Mouse (Mus musculus) midbrain, embryonic 10.5 days (tissue): Measurements from ENCODE around the gene Slc25a30. TPM values are rescaled to one million over a fixed set of nuclear protein-coding genes. Genes with fewer than 3 reads are reported as not detected.
"Not testable (repeated sequence)": the region's sequence is repeated elsewhere in the genome, so short reads cannot be mapped to it uniquely, and the experiment has no call there.

ENCODE experiments used
- DNase-seq: peaks from one replicate; pipeline ENCODE4 v3.0.0-alpha.2; 2017; ENCODE audit warnings: low spot score
- H3K27ac ChIP-seq: fragments of 300-500 bp; sonication (generic); replicated peaks from 2 replicates; pipeline ENCODE4 v1.5.1; 2016; ENCODE audit warnings: mild to moderate bottlenecking
- H3K27me3 ChIP-seq: fragments of 300-500 bp; sonication (generic); 2 replicates; pipeline ENCODE4 v1.6.1; 2016; ENCODE audit warnings: low read depth, mild to moderate bottlenecking; ENCODE audit not compliant: poor library complexity, severe bottlenecking
- H3K36me3 ChIP-seq: fragments of 300-500 bp; sonication (generic); 2 replicates; pipeline ENCODE4 v1.6.1; 2016; ENCODE audit warnings: mild to moderate bottlenecking, moderate library complexity
- H3K4me1 ChIP-seq: fragments of 300-500 bp; sonication (generic); 2 replicates; pipeline ENCODE4 v1.6.1; 2016
- H3K4me3 ChIP-seq: fragments of 300-500 bp; sonication (generic); 2 replicates; pipeline ENCODE4 v1.5.1; 2016; ENCODE audit warnings: mild to moderate bottlenecking, moderate library complexity
- H3K9me3 ChIP-seq: fragments of 300-500 bp; sonication (generic); replicated peaks from 2 replicates; pipeline ENCODE4 v1.6.1; 2016; ENCODE audit warnings: mild to moderate bottlenecking
- WGBS: fragments of 180-500 bp; shearing (Covaris S2); methylation state at CpG from one replicate; pipeline ENCODE4 v1.1.7; 2016; 5-methylcytosine and 5-hydroxymethylcytosine counted together
- polyA plus RNA-seq: library from polyadenylated mRNA; unstranded; fragments of >200 nt; fragmentation: Nextera tagmentation; extraction: Ambion mirVana; gene quantifications from 2 replicates; pipeline ENCODE4 v1.2.1, GENCODE M21; 2016

Slc25a30 gene
- polyA plus RNA-seq = 5.8 and 6.3 TPM in 2 replicates

- H3K27ac ChIP-seq = peak within 1 kb of the TSS; percentile 89
- no peaks in the 10 kb centered on the region for H3K9me3 ChIP-seq
- H3K4me1 ChIP-seq = peaks cover 20% of the 10 kb centered on the region
- WGBS = 8% methylated on average over 51 of the region's 51 CpGs
- H3K4me3 ChIP-seq = peak within 1 kb of the TSS; percentile 70
- DNase-seq = peak; percentile 97
- peaks cover 19% of the 10 kb centered on the region for H3K27me3 ChIP-seq
- peaks cover 2% of the 10 kb centered on the region for H3K36me3 ChIP-seq
Observed at GRCm38 (mm10) chr14:75786868-75787793, at the start of gene Slc25a30. Gene Slc25a30, minus strand, starts transcription at chr14:75787037.

- 97% methylated on average over 3 of the region's 3 CpGs for WGBS
- Histone ChIP-seq H3K4me1 (peaks cover 32% of the 10 kb centered on the region), H3K36me3 (no peaks in the 10 kb centered on the region), H3K27ac (no peak overlapping the region), H3K9me3 (no peaks in the 10 kb centered on the region), H3K4me3 (no peak overlapping the region), H3K27me3 (no peaks in the 10 kb centered on the region)
- DNase-seq = no peak
Observed at GRCm38 (mm10) chr14:75836579-75836978, 49.7 kb upstream of the Slc25a30 start.

GRCm38 (mm10) chr14:75834739-75835381, 48.0 kb upstream of the Slc25a30 start:
- WGBS = under 1% methylated on average over 16 of the region's 16 CpGs
- peaks cover 32% of the 10 kb centered on the region for H3K4me1 ChIP-seq
- no peaks in the 10 kb centered on the region for H3K36me3 ChIP-seq
- H3K4me3 ChIP-seq = peak overlapping the region; percentile 63
- H3K27ac ChIP-seq = peak overlapping the region; percentile 95
- DNase-seq = peak; percentile 74
- no peaks in the 10 kb centered on the region for H3K9me3 ChIP-seq
- no peaks in the 10 kb centered on the region for H3K27me3 ChIP-seq

- H3K9me3 ChIP-seq = no peaks in the 10 kb centered on the region
- no peaks in the 10 kb centered on the region for H3K36me3 ChIP-seq
- peaks cover 34% of the 10 kb centered on the region for H3K4me1 ChIP-seq
- H3K27ac ChIP-seq = peak overlapping the region; percentile 95
- peaks cover under 1% of the 10 kb centered on the region for H3K27me3 ChIP-seq
- under 1% methylated on average over 10 of the region's 10 CpGs for WGBS
- H3K4me3 ChIP-seq = peak overlapping the region; percentile 63
- DNase-seq = peak; percentile 82
Observed at GRCm38 (mm10) chr14:75834251-75834738, 47.5 kb upstream of the Slc25a30 start.

GRCm38 (mm10) chr14:75833546-75834250, 46.9 kb upstream of the Slc25a30 start:
- peaks cover 39% of the 10 kb centered on the region for H3K4me1 ChIP-seq
- no peaks in the 10 kb centered on the region for H3K9me3 ChIP-seq
- DNase-seq = no peak
- H3K27me3 ChIP-seq = peaks cover 7% of the 10 kb centered on the region
- no peaks in the 10 kb centered on the region for H3K36me3 ChIP-seq
- 6% methylated on average over 12 of the region's 12 CpGs for WGBS
- H3K27ac ChIP-seq = peak overlapping the region; percentile 95
- H3K4me3 ChIP-seq = peak overlapping the region; percentile 63

- Histone ChIP-seq H3K27ac (peak overlapping the region; percentile 95), H3K4me3 (peak overlapping the region; percentile 63), H3K4me1 (peaks cover 47% of the 10 kb centered on the region), H3K9me3 (no peaks in the 10 kb centered on the region), H3K27me3 (peaks cover 14% of the 10 kb centered on the region), H3K36me3 (no peaks in the 10 kb centered on the region)
- 29% methylated on average over 4 of the region's 4 CpGs for WGBS
- peak; percentile 40 for DNase-seq
Observed at GRCm38 (mm10) chr14:75832982-75833381, 46.1 kb upstream of the Slc25a30 start.

- Histone ChIP-seq H3K4me3 (no peak overlapping the region), H3K36me3 (no peaks in the 10 kb centered on the region), H3K27ac (no peak overlapping the region), H3K27me3 (peaks cover 24% of the 10 kb centered on the region), H3K9me3 (no peaks in the 10 kb centered on the region), H3K4me1 (peaks cover 50% of the 10 kb centered on the region)
- no peak for DNase-seq
- WGBS = 91% methylated on average over 2 of the region's 2 CpGs
Observed at GRCm38 (mm10) chr14:75832031-75832430, 45.2 kb upstream of the Slc25a30 start.

GRCm38 (mm10) chr14:75829817-75830216, 43.0 kb upstream of the Slc25a30 start:
- not testable (repeated sequence) for DNase-seq, H3K9me3 ChIP-seq, H3K36me3 ChIP-seq, H3K27ac ChIP-seq, H3K4me3 ChIP-seq
- WGBS = 69% methylated on average over 14 of the region's 14 CpGs
- Histone ChIP-seq H3K27me3 (peaks cover 24% of the 10 kb centered on the region), H3K4me1 (peaks cover 38% of the 10 kb centered on the region)

- Histone ChIP-seq H3K36me3 (no peaks in the 10 kb centered on the region), H3K9me3 (no peaks in the 10 kb centered on the region), H3K27me3 (peaks cover 24% of the 10 kb centered on the region), H3K4me3 (peak overlapping the region; percentile 49), H3K27ac (no peak overlapping the region; the same call in 1 of the 2 replicates), H3K4me1 (peaks cover 32% of the 10 kb centered on the region)
- peak; percentile 85 for DNase-seq
- 10% methylated on average over 32 of the region's 32 CpGs for WGBS
Observed at GRCm38 (mm10) chr14:75828866-75829806, 42.3 kb upstream of the Slc25a30 start.

GRCm38 (mm10) chr14:75828221-75828620, 41.4 kb upstream of the Slc25a30 start:
- Histone ChIP-seq H3K4me1 (peaks cover 24% of the 10 kb centered on the region), H3K27ac (no peak overlapping the region), H3K9me3 (no peaks in the 10 kb centered on the region), H3K27me3 (peaks cover 24% of the 10 kb centered on the region), H3K4me3 (peak overlapping the region; percentile 49; the same call in 1 of the 2 replicates), H3K36me3 (no peaks in the 10 kb centered on the region)
- peak; percentile 25 for DNase-seq
- 42% methylated on average over 11 of the region's 11 CpGs for whole genome bisulfite sequencing

- H3K27ac ChIP-seq = no peak overlapping the region
- no peak overlapping the region for H3K4me3 ChIP-seq
- no peak for DNase-seq
- H3K36me3 ChIP-seq = no peaks in the 10 kb centered on the region
- H3K4me1 ChIP-seq = peaks cover 18% of the 10 kb centered on the region
- peaks cover 24% of the 10 kb centered on the region for H3K27me3 ChIP-seq
- WGBS = 74% methylated on average over 3 of the region's 3 CpGs
- H3K9me3 ChIP-seq = no peaks in the 10 kb centered on the region
Observed at GRCm38 (mm10) chr14:75826851-75827410, 40.1 kb upstream of the Slc25a30 start.
